Mouse (Mus musculus) monocyte, adult 2 months (primary cell): ENCODE results near the gene Inf2.

Experiments
- DNase-seq, 2 experiments: peaks; one replicate each; pipeline ENCODE4 v3.0.0; 2022; ENCODE audit warnings: low spot score in 2 of 2, low read depth in 1 of 2

Inf2 gene

GRCm38 (mm10) chr12:112653157-112653824 is 64.7 kb downstream of the Inf2 start:
- peak in 1 of 2 experiments; percentile 72 for DNase-seq

- no peak for DNase-seq
Observed at GRCm38 (mm10) chr12:112654076-112654475, 65.5 kb downstream of the Inf2 start.

DNA sequence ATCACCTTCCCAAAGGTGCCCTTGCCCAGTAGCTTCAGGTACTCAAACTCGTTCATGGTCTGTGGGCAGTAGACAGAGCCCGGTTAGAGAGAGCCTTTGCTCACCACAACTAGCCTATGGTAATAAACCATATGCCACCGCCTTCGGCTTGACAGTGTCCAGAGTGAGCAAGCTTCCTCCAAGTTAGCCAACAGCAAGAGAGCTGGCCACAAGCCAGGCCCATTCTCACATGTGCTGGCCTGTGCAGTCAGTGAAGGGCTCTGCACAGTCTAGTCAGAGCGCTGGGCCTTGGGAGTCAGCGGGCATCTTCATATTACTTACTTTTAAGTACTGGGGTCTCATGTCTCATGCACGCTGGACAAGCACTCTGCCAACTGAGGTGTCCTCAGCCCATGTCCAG is 70.0 kb downstream of the Inf2 start:
- no peak for DNase-seq

- peak; percentile 33 to 49 for DNase-seq
Observed at GRCm38 (mm10) chr12:112659109-112659508, 70.5 kb downstream of the Inf2 start.

DNA sequence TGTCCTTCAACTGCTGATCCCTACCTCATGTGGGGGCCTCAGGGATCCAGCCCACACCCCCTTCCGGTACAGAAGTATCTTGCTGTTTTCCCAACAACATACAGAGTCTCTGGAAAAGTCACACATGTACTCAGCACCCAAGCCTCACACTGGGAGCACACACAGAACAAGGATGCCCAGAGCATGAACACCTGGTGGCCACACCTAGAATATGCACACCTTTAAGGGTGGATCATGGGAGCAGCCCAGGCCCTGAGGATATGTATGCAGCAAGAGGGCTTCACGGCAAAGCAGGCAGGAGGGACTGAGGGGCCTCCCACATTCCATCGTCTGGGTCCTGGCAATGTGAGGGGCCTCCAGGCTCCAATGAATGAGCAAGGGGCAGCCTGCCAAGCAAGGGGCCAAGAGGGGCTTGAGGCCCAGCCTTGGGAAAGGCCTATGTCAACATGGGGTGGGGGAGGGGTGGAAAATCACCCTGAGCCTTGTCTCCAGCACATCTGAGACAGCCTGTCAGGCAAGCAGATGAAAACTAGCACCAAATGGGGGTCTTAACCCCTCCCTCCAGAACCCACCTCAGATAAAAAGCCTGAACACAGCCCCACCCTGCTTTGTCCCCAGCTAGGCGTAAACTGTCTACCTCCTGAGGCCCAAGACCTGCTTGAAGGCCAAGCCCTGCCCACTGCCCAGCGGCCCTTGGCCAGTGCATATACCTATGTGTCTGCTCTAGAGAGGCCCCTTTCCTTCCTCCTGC is 72.2 kb downstream of the Inf2 start:
- no peak for DNase-seq

GRCm38 (mm10) chr12:112661327-112661605 is 72.7 kb downstream of the Inf2 start:
- no peak for DNase-seq

- no peak for DNase-seq
Observed at GRCm38 (mm10) chr12:112661851-112662250, 73.3 kb downstream of the Inf2 start.

GRCm38 (mm10) chr12:112663303-112663702 is 74.7 kb downstream of the Inf2 start:
- DNase-seq, result no peak

DNA sequence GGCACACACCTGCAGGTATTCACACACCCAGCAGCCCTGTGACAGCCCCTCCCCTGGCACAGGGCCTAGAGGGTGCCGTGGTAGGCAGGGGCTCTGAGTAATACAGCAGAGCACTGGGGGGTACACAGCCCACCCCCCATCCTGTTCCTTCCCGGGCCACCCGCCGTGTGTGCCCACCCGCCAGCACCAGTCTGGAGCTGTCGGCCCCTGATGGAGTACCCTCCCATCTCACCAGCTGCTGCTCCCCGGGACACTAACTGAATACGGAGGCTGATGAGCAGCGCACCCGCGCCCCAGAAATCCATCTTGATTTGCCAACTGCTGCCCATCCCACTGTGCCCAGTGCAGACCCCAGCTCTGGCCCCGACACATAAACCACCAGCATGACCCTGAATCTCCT is 75.1 kb downstream of the Inf2 start:
- no peak for DNase-seq

DNA sequence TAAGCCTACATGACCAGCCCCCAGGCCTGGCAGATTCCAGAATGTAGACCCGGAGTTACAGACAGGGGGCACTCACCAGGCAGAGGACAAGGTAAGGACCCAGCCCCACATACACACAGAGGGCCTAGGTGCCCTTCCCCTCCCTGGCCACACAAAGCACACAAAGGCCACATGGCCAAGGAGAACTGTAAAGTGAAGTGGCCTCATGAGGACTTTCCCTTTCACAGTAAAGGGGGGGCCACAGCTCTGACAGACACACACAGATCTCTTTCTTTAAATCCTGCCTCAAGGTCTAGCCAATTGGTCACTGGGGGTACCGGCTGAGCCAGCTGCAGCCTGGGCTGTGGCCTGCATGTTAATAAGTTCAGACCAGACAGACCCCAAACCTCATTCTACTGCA is 75.5 kb downstream of the Inf2 start:
- DNase-seq, result no peak

GRCm38 (mm10) chr12:112664656-112665055 is 76.1 kb downstream of the Inf2 start:
- DNase-seq, result no peak
